In genomic region chr14:8044330-8044729, GRCm38 (mm10) we compare ENCODE assay signal across 9 mouse cellular contexts. TPM values are rescaled to one million over a fixed set of nuclear protein-coding genes. Genes with fewer than 3 reads are reported as not detected.
DNase-seq lines count a peak whose midpoint lies in the region; ATAC-seq and TF ChIP-seq lines count a peak whose summit lies in the region.
"Had no signal": no experiment of that assay in that cellular context is flagged by ENCODE, and none has a peak within 500 bp of the region (broad histone marks: within the 10 kb centered on the region; RNA-seq: fewer than 3 reads in every experiment).

No protein-coding gene starts in this region.

- TF ChIP-seq EP300 in heart, adult 2 months (IDR thresholded peaks at IDR 0.05; ENCODE audit: insufficient read depth, low read depth, low read length) = no peak

- ATAC-seq in heart, embryonic 11.5 days (replicated peaks; ENCODE audit: insufficient number of reproducible peaks, low FRiP score, low TSS enrichment) = no peak
- ATAC-seq in midbrain, postnatal 0 days (ENCODE audit: low FRiP score) = no peak
- ATAC-seq in midbrain, embryonic 13.5 days = no peak
- peak; percentile 40 for ATAC-seq in activated CD4-positive, CD25-positive, alpha-beta regulatory T cell, adult 4 months

- TF ChIP-seq POLR2A in heart, adult 2 months (IDR thresholded peaks at IDR 0.05; ENCODE audit: insufficient read depth, low read depth, low read length) = no peak

- no peaks in the 10 kb centered on the region for H3K36me3 ChIP-seq in heart, adult 2 months (ENCODE audit: control insufficient read depth, insufficient read depth, low read length)
- H3K36me3 ChIP-seq in heart, embryonic 11.5 days (ENCODE audit: control insufficient read depth, insufficient read depth, low read length) = no peaks in the 10 kb centered on the region
- H3K36me3 ChIP-seq in midbrain, postnatal 0 days (ENCODE audit: insufficient read depth, low read length) = peaks cover 34% of the 10 kb centered on the region
- peaks cover 44% of the 10 kb centered on the region for H3K36me3 ChIP-seq in midbrain, embryonic 13.5 days

- peak; percentile 80 for TF ChIP-seq CTCF in heart, adult 2 months (IDR thresholded peaks at IDR 0.05)
- TF ChIP-seq CTCF in midbrain, postnatal 0 days (IDR thresholded peaks at IDR 0.05) = peak; percentile 70

- no peaks in the 10 kb centered on the region for H3K27me3 ChIP-seq in heart, adult 2 months (ENCODE audit: control insufficient read depth, insufficient read depth, low read length)
- no peaks in the 10 kb centered on the region for H3K27me3 ChIP-seq in heart, embryonic 11.5 days (ENCODE audit: control insufficient read depth, insufficient read depth, low read length)
- H3K27me3 ChIP-seq in midbrain, postnatal 0 days (ENCODE audit: insufficient read depth, low read length) = no peaks in the 10 kb centered on the region
- no peaks in the 10 kb centered on the region for H3K27me3 ChIP-seq in midbrain, embryonic 13.5 days

- no peak overlapping the region for H3K4me3 ChIP-seq in heart, adult 2 months
- H3K4me3 ChIP-seq in heart, embryonic 11.5 days (ENCODE audit: low read depth, low read length) = no peak overlapping the region
- H3K4me3 ChIP-seq in midbrain, postnatal 0 days (ENCODE audit: low read depth, low read length) = no peak overlapping the region
- H3K4me3 ChIP-seq in midbrain, embryonic 13.5 days (replicated peaks) = no peak overlapping the region

- 59% methylated on average over 8 of the region's 8 CpGs for WGBS in heart, adult 2 months
- 61% methylated on average over 8 of the region's 8 CpGs for WGBS in heart, embryonic 11.5 days (ENCODE audit: insufficient replicate concordance)
- WGBS in midbrain, postnatal 0 days = 70% methylated on average over 8 of the region's 8 CpGs
- WGBS in midbrain, embryonic 13.5 days = 73% methylated on average over 8 of the region's 8 CpGs
- WGBS in large intestine, adult 2 months = 62% methylated on average over 8 of the region's 8 CpGs

- H3K4me1 ChIP-seq in heart, adult 2 months (ENCODE audit: control insufficient read depth, insufficient read depth, low read length) = peaks cover 3% of the 10 kb centered on the region; the same call in 1 of the 2 replicates
- no peaks in the 10 kb centered on the region for H3K4me1 ChIP-seq in heart, embryonic 11.5 days (ENCODE audit: control insufficient read depth, insufficient read depth, low read length)
- no peaks in the 10 kb centered on the region for H3K4me1 ChIP-seq in midbrain, postnatal 0 days (ENCODE audit: insufficient read depth, low read length)
- H3K4me1 ChIP-seq in midbrain, embryonic 13.5 days (replicated peaks) = no peaks in the 10 kb centered on the region

- H3K79me2 ChIP-seq in heart, adult 2 months (replicated peaks; ENCODE audit: control insufficient read depth, insufficient read depth, low read length) = no peaks in the 10 kb centered on the region

- no peak overlapping the region for H3K9ac ChIP-seq in heart, adult 2 months (ENCODE audit: low read depth, low read length)
- H3K9ac ChIP-seq in heart, embryonic 11.5 days (ENCODE audit: low read depth, low read length) = no peak overlapping the region
- no peak overlapping the region for H3K9ac ChIP-seq in midbrain, postnatal 0 days (replicated peaks; ENCODE audit: low read length, poor library complexity, severe bottlenecking)
- no peak overlapping the region for H3K9ac ChIP-seq in midbrain, embryonic 13.5 days (replicated peaks)

- intact Hi-C loops in heart, adult 2 months (cut with DNase I) = loop anchor here (1.0 to 5.0 kb wide), 3 partner anchors 47 to 227 kb away; partner anchors contain the start of gene Flnb
- intact Hi-C loops in heart, postnatal 36 days (cut with DNase I) = loop anchor here (1.0 to 5.0 kb wide), 3 partner anchors 47 to 227 kb away; partner anchors contain the start of gene Flnb

- peak in 1 of 2 experiments; percentile 10 for DNase-seq in heart, adult 2 months
- DNase-seq in midbrain, postnatal 0 days (ENCODE audit: low spot score) = peak; percentile 68
- peak; percentile 7 for DNase-seq in large intestine, adult 2 months (ENCODE audit: low read depth, low spot score)
- DNase-seq in yolk sac, embryonic 10.5 days (ENCODE audit: low spot score) = no peak
- DNase-seq in heart, postnatal 36 days = no peak

- no peak overlapping the region for H3K4me2 ChIP-seq in heart, embryonic 11.5 days
- no peak overlapping the region for H3K4me2 ChIP-seq in midbrain, postnatal 0 days (ENCODE audit: low read depth, low read length, poor library complexity, severe bottlenecking)
- H3K4me2 ChIP-seq in midbrain, embryonic 13.5 days (replicated peaks) = no peak overlapping the region

- H3K9me3 ChIP-seq in heart, embryonic 11.5 days (replicated peaks; ENCODE audit: control insufficient read depth, low read length) = no peaks in the 10 kb centered on the region
- H3K9me3 ChIP-seq in midbrain, postnatal 0 days (ENCODE audit: low read length) = no peaks in the 10 kb centered on the region
- H3K9me3 ChIP-seq in midbrain, embryonic 13.5 days = no peaks in the 10 kb centered on the region

- no peak overlapping the region for H3K27ac ChIP-seq in heart, adult 2 months
- no peak overlapping the region for H3K27ac ChIP-seq in heart, embryonic 11.5 days (ENCODE audit: low read depth, low read length)
- no peak overlapping the region for H3K27ac ChIP-seq in midbrain, postnatal 0 days (ENCODE audit: low read depth, low read length)
- no peak overlapping the region for H3K27ac ChIP-seq in midbrain, embryonic 13.5 days

RNA-seq across cellular contexts. Expression of gene Rpp14, which starts 35.8 kb away (rescaled TPM):
- total RNA-seq in heart, adult 2 months (2021) = 10 to 100 TPM; 23.1 to 29.7 TPM
- polyA plus RNA-seq in heart, adult 2 months (2012; rRNA removed) = 11.2 and 16.7 TPM in 2 replicates
- polyA plus RNA-seq in heart, embryonic 11.5 days (2014; fragmentation: Nextera tagmentation; extraction: Ambion mirVana) = 40.0 and 43.5 TPM in 2 replicates
- total RNA-seq in midbrain, postnatal 0 days (2014; rRNA removed) = 20.6 and 31.1 TPM in 2 replicates
- 35.5 and 39.6 TPM in 2 replicates for polyA plus RNA-seq in midbrain, postnatal 0 days (2015; fragmentation: Nextera tagmentation; extraction: Ambion mirVana)
- 47.9 and 52.4 TPM in 2 replicates for polyA plus RNA-seq in midbrain, embryonic 13.5 days (2015; fragmentation: Nextera tagmentation; extraction: Ambion mirVana)
- polyA plus RNA-seq in activated CD4-positive, CD25-positive, alpha-beta regulatory T cell, adult 4 months (2017; shearing (Covaris generic)) = 10 to 100 TPM; 35.2 to 38.5 TPM
- polyA plus RNA-seq in large intestine, adult 2 months (2012; rRNA removed) = 5.7 and 6.0 TPM in 2 replicates
- total RNA-seq in heart, postnatal 36 days (2021) = 10 to 100 TPM; 27.1 to 30.3 TPM

RNA-seq across cellular contexts. Expression of gene Abhd6, which starts 41.6 kb away (rescaled TPM):
- total RNA-seq in heart, adult 2 months (2021) = 10 to 100 TPM in 1 of 2 experiments, 1 to 10 TPM in 1; 8.9 to 13.7 TPM
- polyA plus RNA-seq in heart, adult 2 months (2012; rRNA removed) = 12.4 and 15.3 TPM in 2 replicates
- 9.4 and 10.2 TPM in 2 replicates for polyA plus RNA-seq in heart, embryonic 11.5 days (2014; fragmentation: Nextera tagmentation; extraction: Ambion mirVana)
- total RNA-seq in midbrain, postnatal 0 days (2014; rRNA removed) = 14.7 and 17.6 TPM in 2 replicates
- polyA plus RNA-seq in midbrain, postnatal 0 days (2015; fragmentation: Nextera tagmentation; extraction: Ambion mirVana) = 34.7 and 35.7 TPM in 2 replicates
- polyA plus RNA-seq in midbrain, embryonic 13.5 days (2015; fragmentation: Nextera tagmentation; extraction: Ambion mirVana) = 25.9 and 28.4 TPM in 2 replicates
- 10 to 100 TPM; 22.2 to 25.5 TPM for polyA plus RNA-seq in activated CD4-positive, CD25-positive, alpha-beta regulatory T cell, adult 4 months (2017; shearing (Covaris generic))
- 51.6 and 93.8 TPM in 2 replicates for polyA plus RNA-seq in large intestine, adult 2 months (2012; rRNA removed)
- total RNA-seq in heart, postnatal 36 days (2021) = 10 to 100 TPM; 10.4 to 10.7 TPM

RNA-seq across cellular contexts. Expression of gene Dnase1l3, which starts 50.0 kb away (rescaled TPM):
- under 1 TPM in 1 of 2 experiments, not detected in 1; 0.07 TPM for total RNA-seq in heart, adult 2 months (2021)
- 0.12 and 0.57 TPM in 2 replicates for polyA plus RNA-seq in heart, adult 2 months (2012; rRNA removed)
- polyA plus RNA-seq in heart, embryonic 11.5 days (2014; fragmentation: Nextera tagmentation; extraction: Ambion mirVana) = 0.06 TPM in 1 of 2 replicates, not detected in the other
- total RNA-seq in midbrain, postnatal 0 days (2014; rRNA removed) = not detected in 2 replicates
- 0.07 and 0.09 TPM in 2 replicates for polyA plus RNA-seq in midbrain, postnatal 0 days (2015; fragmentation: Nextera tagmentation; extraction: Ambion mirVana)
- polyA plus RNA-seq in midbrain, embryonic 13.5 days (2015; fragmentation: Nextera tagmentation; extraction: Ambion mirVana) = 0.03 and 0.10 TPM in 2 replicates
- polyA plus RNA-seq in activated CD4-positive, CD25-positive, alpha-beta regulatory T cell, adult 4 months (2017; shearing (Covaris generic)) = 1 to 10 TPM; 2.6 to 4.1 TPM
- polyA plus RNA-seq in large intestine, adult 2 months (2012; rRNA removed) = 14.3 and 17.3 TPM in 2 replicates
- under 1 TPM; 0.06 to 0.08 TPM for total RNA-seq in heart, postnatal 36 days (2021)
- polyA plus RNA-seq: neural tube, embryonic 11.5 days had no signal

RNA-seq across cellular contexts. Expression of gene Pxk, which starts 53.7 kb away (rescaled TPM):
- total RNA-seq in heart, adult 2 months (2021) = 10 to 100 TPM; 23.1 to 24.6 TPM
- 18.3 and 27.3 TPM in 2 replicates for polyA plus RNA-seq in heart, adult 2 months (2012; rRNA removed)
- polyA plus RNA-seq in heart, embryonic 11.5 days (2014; fragmentation: Nextera tagmentation; extraction: Ambion mirVana) = 26.6 and 28.8 TPM in 2 replicates
- total RNA-seq in midbrain, postnatal 0 days (2014; rRNA removed) = 37.3 and 55.5 TPM in 2 replicates
- polyA plus RNA-seq in midbrain, postnatal 0 days (2015; fragmentation: Nextera tagmentation; extraction: Ambion mirVana) = 54.3 and 58.3 TPM in 2 replicates
- polyA plus RNA-seq in midbrain, embryonic 13.5 days (2015; fragmentation: Nextera tagmentation; extraction: Ambion mirVana) = 49.2 and 50.2 TPM in 2 replicates
- 10 to 100 TPM; 31.6 to 42.7 TPM for polyA plus RNA-seq in activated CD4-positive, CD25-positive, alpha-beta regulatory T cell, adult 4 months (2017; shearing (Covaris generic))
- 37.9 and 41.5 TPM in 2 replicates for polyA plus RNA-seq in large intestine, adult 2 months (2012; rRNA removed)
- total RNA-seq in heart, postnatal 36 days (2021) = 10 to 100 TPM; 25.2 to 27.3 TPM

Comparison
In these comparisons a context has a peak if more than half of its experiments do, and no peak if none do; other contexts are left out.
1. DNase-seq: peak in midbrain, postnatal 0 days (single experiment) and large intestine, adult 2 months (single experiment); none in yolk sac, embryonic 10.5 days (single experiment) and heart, postnatal 36 days (0 of 2).